Mouse (Mus musculus): ENCODE measurements around the gene Sema4a.

DNA sequence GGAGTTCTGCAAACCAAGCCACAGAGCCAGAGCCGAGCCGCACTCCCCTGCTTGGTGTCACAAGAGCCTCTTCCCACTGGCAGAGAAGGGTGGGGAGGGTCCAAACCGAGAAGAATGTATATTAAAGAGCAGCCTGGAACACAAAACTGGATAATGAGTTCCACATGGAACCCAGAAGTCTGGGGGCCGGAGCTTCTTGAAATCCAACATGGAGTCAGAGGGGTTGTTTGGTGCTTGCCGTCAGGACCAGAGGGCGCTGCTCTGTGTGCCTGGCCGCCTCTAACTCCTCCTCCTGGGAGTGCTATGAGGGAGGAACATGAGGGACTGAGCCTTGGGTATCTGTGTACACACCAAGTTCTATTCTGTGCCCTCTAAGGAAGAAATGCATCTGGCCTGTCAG, 44.8 kb upstream of the Sema4a start:
- TF ChIP-seq ZKSCAN1 (IDR thresholded peaks at IDR 0.05; ENCODE audit: low read depth, low read length) = no peak
- no peak for TF ChIP-seq POLR2A (IDR thresholded peaks at IDR 0.05; ENCODE audit: control insufficient read depth in 1 of 2, insufficient read depth in 1 of 2, low read depth in 1 of 2, low read length in 2 of 2, poor library complexity in 1 of 2)
- TF ChIP-seq ZMIZ1 (IDR thresholded peaks at IDR 0.05; ENCODE audit: low read depth, low read length) = no peak
- TF ChIP-seq CHD2 (IDR thresholded peaks at IDR 0.05; ENCODE audit: low read length) = no peak
- no peak for TF ChIP-seq USF2 (IDR thresholded peaks at IDR 0.05; ENCODE audit: borderline replicate concordance in 1 of 2, insufficient read depth in 1 of 2, low read depth in 1 of 2, low read length in 2 of 2)
- TF ChIP-seq MEF2A (IDR thresholded peaks at IDR 0.05; ENCODE audit: extremely low read depth, insufficient replicate concordance, low read depth, low read length, poor library complexity, severe bottlenecking) = no peak
- no peak for TF ChIP-seq BHLHE40 (IDR thresholded peaks at IDR 0.05; ENCODE audit: borderline replicate concordance, low read depth, low read length)
- no peak for TF ChIP-seq RAD21 (IDR thresholded peaks at IDR 0.05; ENCODE audit: low read depth, low read length)
- no peak; a peak in 1 of 6 replicates for TF ChIP-seq CTCF (IDR thresholded peaks at IDR 0.05 in 2 of 3, conservative IDR thresholded peaks at IDR 0.05 in 1 of 3; ENCODE audit: control insufficient read depth in 1 of 3, insufficient read depth in 1 of 3, low read depth in 2 of 3, low read length in 3 of 3, poor library complexity in 1 of 3, severe bottlenecking in 1 of 3)
- TF ChIP-seq CHD1 (IDR thresholded peaks at IDR 0.05; ENCODE audit: low read depth, low read length) = no peak
- no peak for TF ChIP-seq EP300 (IDR thresholded peaks at IDR 0.05; ENCODE audit: low read depth in 1 of 2, low read length in 2 of 2)
- TF ChIP-seq POLR2AphosphoS2 (IDR thresholded peaks at IDR 0.05; ENCODE audit: low read length) = no peak

Data from MEL (cell line).